Mouse (Mus musculus) bone marrow, adult 2 months (tissue): ENCODE measurements around the gene Zfp280d.

ENCODE experiments used
- CTCF ChIP-seq: fragments of 200-500 bp; IDR thresholded peaks from 2 replicates; pipeline ENCODE4 v1.5.1; 2011; ENCODE audit warnings: low read length, control low read depth; ENCODE audit not compliant: control insufficient read depth, insufficient read depth
- POLR2A ChIP-seq: fragments of 200-500 bp; IDR thresholded peaks from 2 replicates; pipeline ENCODE4 v1.6.1; 2011; ENCODE audit warnings: low read depth, mild to moderate bottlenecking, control low read depth, low read length, borderline replicate concordance; ENCODE audit not compliant: control insufficient read depth

DNA sequence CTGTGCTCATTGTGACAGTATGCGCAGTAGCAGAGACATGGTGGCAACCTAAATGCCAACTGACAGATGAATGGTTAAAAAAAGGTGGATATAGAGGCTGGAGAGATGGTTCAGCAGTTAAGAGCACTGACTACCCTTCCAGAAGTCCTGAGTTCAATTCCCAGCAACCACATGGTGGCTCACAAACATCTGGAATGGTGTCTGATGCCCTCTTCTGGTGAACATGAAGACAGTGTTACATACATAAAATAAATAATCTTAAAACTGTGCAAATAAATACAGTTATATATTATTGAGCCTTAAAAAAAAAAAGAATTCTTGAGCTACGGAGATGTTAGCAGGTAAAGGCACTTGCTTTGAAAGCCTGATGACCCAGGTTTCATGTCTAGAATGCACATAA, 97.7 kb downstream of the Zfp280d start:
- no peak for TF ChIP-seq CTCF
- TF ChIP-seq POLR2A, result no peak
